Mouse (Mus musculus) liver, embryonic 14 days (tissue): ENCODE data around the gene Tas2r143. TPM values are rescaled to one million over a fixed set of nuclear protein-coding genes. Genes with fewer than 3 reads are reported as not detected.

ENCODE experiments used
- polyA plus RNA-seq: library from polyadenylated mRNA; depleted of rRNA; stranded (reverse); fragments of >200 nt; gene quantifications from 2 replicates; pipeline ENCODE4 v1.2.3, GENCODE M21; 2012; rRNA removed

Gene Tas2r143
- not detected in 2 replicates for polyA plus RNA-seq

DNA sequence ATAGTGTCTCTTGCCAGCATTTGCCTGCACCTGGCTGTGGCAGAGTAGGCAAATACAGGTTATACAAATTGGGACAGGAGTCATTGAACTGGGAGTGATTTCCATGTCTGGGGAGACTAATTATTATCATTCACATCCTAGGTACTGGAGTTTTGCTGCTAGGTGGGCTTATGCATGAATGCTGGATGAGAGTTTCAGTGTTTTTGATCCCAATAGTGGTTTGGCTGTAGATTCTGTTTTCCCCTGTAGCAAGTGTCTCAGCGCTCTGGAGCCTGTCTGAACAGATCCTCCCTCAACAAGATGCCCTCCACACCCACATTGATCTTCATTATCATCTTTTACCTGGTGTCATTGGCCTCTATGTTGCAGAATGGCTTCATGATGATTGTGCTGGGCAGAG, at the start of gene Tas2r143:
Gene Tas2r143, plus strand, starts transcription at position 301 of the 400 bp plus-strand sequence.

DNA sequence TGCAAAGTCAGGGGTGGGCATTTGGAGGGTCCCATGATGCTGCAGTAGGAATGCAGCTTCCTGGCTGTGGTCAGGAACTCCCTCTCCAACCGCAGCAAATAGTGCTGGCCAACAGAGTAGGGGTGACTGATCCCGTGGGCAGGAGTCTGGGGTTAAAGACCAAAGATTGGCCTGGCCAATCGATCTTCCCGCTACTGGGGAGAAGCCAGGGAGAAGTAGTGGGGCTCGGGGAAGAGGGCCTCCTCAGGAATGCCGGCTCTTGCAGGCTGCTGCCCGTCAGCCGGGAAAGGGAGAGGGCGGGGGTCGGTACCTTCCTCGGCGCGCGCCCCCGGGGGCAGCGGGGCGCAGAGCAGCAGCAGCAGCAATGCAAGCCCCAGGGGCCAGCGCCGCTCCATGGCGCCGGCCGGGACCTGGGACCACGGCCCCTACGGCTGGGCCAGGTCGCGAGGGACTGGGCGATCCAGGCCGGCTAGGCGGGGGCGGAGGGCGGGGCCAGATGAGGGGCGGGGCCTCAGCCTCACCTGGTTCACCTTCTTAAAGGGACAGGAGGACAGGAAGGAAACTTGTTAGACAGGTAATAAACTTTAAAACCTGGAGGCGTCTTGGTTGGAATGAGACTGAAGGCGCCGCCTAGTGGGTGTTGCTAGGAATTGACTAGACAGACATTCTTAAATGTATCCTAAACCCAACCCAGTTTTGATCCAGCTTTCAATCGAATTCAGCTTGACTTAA, 27.1 kb upstream of the Tas2r143 start, which contains the start of gene Epha1:
Gene Epha1, minus strand, starts transcription at position 453 of the 732 bp plus-strand sequence.

DNA sequence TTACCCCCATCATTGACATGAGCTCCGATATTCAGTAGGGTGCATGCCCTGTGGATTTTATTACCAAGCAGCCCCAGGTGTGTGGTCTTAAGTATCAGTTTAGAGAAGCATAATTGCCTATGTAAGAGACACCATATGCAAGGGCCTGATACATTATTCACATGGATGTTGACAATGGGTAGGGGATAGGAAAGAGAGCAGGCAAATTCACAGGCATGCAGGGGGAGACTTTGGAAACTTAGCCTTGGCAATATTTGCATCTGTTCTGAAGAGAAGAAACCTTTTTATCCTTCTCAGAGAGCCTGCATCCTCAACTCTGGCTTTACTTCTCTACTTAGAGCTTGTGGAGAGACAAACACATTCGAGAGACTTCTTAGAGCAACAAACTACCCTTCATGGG, 5.1 kb downstream of the Tas2r143 start, which contains the start of gene Tas2r135:
Gene Tas2r135, plus strand, starts transcription at position 301 of the 400 bp plus-strand sequence.

DNA sequence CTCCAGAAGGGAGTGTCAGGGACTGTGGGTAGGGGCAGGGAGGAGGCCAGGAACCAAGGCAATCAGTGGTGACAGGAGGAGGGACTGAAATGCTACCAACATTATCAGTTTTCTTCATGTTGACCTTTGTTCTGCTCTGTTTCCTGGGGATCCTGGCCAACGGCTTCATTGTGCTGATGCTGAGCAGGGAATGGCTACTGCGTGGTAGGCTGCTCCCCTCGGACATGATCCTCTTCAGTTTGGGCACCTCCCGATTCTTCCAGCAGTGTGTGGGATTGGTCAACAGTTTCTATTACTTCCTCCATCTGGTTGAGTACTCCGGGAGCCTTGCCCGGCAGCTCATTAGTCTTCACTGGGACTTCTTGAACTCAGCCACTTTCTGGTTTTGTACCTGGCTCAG, 34.4 kb downstream of the Tas2r143 start, which contains the start of gene Tas2r126:
Gene Tas2r126, plus strand, starts transcription at position 90 of the 400 bp plus-strand sequence.

Other genes starting within 250 kb of the Tas2r143 start
- gene Tas2r144, start 184.9 kb upstream of the Tas2r143 start, polyA plus RNA-seq: not detected in 2 replicates
- gene Gstk1, start 154.3 kb upstream of the Tas2r143 start, polyA plus RNA-seq: 4.6 and 5.2 TPM in 2 replicates
- gene Tmem139, start 138.3 kb upstream of the Tas2r143 start, polyA plus RNA-seq: 0.05 TPM in 1 of 2 replicates, not detected in the other
- 26.3 and 29.7 TPM in 2 replicates for gene Casp2, start 135.3 kb upstream of the Tas2r143 start, polyA plus RNA-seq
- 0.20 and 0.26 TPM in 2 replicates for gene Clcn1, start 113.6 kb upstream of the Tas2r143 start, polyA plus RNA-seq
- 0.06 and 0.08 TPM in 2 replicates for gene Fam131b, start 75.6 kb upstream of the Tas2r143 start, polyA plus RNA-seq
- 22.2 and 28.6 TPM in 2 replicates for gene Zyx, start 50.6 kb upstream of the Tas2r143 start, polyA plus RNA-seq
- 3.7 and 4.0 TPM in 2 replicates for gene Epha1, start 27.0 kb upstream of the Tas2r143 start, polyA plus RNA-seq
- not detected in 2 replicates for gene Tas2r135, start 5.2 kb downstream of the Tas2r143 start, polyA plus RNA-seq
- not detected in 2 replicates for gene Tas2r126, start 34.3 kb downstream of the Tas2r143 start, polyA plus RNA-seq
- not detected in 2 replicates for gene Olfr458, start 65.0 kb downstream of the Tas2r143 start, polyA plus RNA-seq
- gene Olfr457, start 76.1 kb downstream of the Tas2r143 start, polyA plus RNA-seq: not detected in 2 replicates
- gene Olfr456, start 87.0 kb downstream of the Tas2r143 start, polyA plus RNA-seq: not detected in 2 replicates
- not detected in 2 replicates for gene Olfr455, start 147.3 kb downstream of the Tas2r143 start, polyA plus RNA-seq
- not detected in 2 replicates for gene Tcaf3, start 197.5 kb downstream of the Tas2r143 start, polyA plus RNA-seq
- gene Tcaf2, start 245.0 kb downstream of the Tas2r143 start, polyA plus RNA-seq: 0.08 and 0.13 TPM in 2 replicates